Mouse (Mus musculus) G1E-ER4 (cell line): ENCODE measurements around the gene Cacfd1. TPM values are rescaled to one million over a fixed set of nuclear protein-coding genes. Genes with fewer than 3 reads are reported as not detected.

Experiments used
- GATA1 ChIP-seq: IDR thresholded peaks from one replicate; pipeline ENCODE4 v1.8.0; 2012; ENCODE audit warnings: low read length, inconsistent platforms
- polyA plus RNA-seq: library from polyadenylated mRNA; stranded (reverse); fragments of >175 nt; gene quantifications from 2 replicates; pipeline ENCODE4 v1.2.3, GENCODE M21; 2012

Cacfd1 gene
- polyA plus RNA-seq, 1 experiment: 11.8 TPM

DNA sequence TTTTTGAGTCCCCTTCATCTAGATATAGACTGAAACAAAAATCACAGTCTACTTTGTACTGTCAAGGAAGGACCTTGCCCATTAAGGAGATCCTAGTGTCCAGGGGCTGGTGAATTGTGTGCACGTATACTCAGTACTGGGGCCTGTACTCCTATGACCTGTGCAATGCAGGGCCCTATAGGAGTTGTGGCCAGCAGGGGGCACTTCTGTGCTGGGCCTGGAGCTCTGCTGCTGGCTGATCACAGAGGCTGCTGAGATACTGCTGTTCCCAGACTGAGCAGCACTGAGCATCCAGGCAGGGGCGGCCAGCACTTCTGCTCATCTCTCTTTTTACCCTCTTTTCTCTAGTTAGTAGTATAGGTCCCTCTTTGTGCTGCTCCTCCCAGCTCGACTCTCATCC is 33.7 kb downstream of the Cacfd1 start:
- TF ChIP-seq GATA1: no peak

DNA sequence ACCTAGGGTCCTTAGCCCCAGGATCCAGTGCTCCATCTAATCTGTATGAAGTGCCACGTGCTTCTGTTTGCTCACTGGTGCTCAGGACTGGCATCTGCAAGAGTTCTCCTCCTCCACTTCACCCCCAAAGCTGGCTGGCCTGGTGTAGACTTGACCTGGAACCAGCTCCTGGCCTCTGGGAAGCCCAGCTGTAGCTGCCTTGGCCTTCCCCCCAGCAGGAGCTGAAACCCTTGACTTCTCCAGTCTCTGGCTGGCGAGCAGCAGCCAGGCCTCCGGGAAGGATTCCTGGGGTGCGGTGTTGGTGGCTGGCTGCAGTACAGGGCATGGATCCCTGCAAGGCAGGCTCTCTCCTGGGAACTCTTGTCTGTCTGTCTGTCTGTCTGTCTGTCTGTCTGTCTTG is 34.4 kb downstream of the Cacfd1 start:
- no peak for TF ChIP-seq GATA1

DNA sequence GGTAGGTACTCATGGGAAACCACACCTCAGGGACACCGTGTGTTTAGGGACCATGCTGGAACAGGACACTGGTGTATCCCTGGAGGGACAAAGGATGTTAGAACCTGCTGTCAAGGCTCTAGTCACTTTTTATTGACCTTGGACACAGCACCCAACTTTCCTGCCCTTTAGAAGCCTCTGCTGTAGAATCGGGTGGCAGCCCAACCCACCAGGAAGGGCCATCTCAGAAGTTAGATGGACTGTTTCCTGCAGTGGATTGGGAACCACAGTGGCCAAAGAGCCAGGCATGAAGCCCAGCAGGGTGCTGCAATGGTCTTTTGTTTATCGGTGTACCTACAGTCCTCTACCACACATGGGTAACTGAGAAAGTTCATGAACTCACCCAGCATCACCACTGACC is 34.9 kb downstream of the Cacfd1 start:
- no peak for TF ChIP-seq GATA1

DNA sequence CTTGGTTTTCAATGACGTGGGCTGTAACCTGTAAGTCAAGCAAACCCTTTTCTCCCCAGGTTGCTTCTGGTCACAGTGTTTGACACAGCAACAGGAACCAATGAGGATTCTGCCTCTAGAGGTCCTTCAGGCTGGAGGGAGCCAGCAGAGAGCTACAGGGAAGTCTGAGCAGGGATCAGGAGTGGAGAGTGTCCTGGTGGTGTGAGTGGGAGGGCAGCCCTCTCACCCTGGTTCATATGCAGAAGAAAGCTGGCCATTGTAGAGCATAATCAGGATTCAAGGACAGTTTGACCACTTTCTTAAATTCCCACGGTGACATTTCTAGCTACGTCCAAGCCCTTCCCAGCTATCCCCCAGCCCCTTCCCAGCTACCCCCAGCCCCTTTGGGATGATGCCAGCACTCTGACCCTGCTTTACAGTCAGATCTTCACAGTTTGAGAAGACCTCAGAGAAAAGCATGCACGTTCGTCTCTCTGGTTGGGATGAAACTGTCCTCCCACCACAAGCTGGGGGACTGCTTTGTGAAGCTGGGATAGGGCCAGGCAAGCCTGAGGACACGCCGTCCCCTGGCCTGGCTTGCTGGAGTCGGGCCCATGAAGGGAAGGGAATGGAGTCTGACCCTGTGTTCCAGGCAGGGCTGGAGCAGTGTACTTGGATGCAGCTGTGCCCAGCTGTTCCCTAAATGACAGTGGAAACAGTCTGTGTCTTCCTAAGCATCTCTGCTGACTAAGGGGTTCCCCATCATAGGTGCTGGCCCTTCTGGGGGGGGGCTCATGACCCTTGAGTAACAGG is 36.4 kb downstream of the Cacfd1 start:
- no peak for TF ChIP-seq GATA1

DNA sequence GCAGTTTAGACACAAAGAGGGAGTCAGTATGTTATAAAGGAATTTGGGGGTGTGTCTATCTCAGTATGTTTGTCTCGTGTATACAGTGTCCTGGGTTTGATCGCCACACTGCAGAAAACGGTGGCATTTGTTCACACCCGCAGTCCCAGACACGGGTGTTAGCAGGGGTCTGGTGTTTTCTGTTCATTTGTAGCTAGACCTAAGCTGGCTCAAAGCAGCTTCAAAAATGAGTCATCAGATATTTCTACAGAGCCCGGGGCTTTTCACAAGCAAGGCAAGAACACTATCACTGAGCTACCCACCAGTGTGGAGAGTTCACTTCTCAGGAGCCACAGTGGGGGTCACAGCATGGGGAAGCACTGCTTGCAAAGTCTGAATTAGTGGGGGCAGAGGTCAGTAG is 39.7 kb downstream of the Cacfd1 start:
- no peak for TF ChIP-seq GATA1

DNA sequence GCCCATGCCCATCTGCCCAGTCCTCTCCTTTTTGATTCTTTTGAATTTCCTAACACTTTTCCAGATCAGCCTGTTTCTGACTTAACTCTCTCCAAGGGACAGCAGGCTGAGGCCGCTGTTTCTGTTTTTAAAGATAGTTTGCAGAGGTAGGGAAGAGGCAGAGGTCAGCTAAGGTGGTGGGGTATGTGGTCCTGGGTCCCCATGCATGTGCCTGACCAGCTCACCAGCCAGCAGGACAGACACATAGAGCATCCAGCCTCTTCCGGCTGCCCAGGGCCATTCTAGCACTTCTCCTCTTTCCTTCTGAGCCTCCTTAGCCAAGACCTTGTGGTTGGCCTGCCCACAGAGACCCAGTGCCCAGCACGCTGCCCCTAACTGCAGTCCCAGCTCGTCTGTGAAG is 48.5 kb downstream of the Cacfd1 start:
- TF ChIP-seq GATA1: no peak

DNA sequence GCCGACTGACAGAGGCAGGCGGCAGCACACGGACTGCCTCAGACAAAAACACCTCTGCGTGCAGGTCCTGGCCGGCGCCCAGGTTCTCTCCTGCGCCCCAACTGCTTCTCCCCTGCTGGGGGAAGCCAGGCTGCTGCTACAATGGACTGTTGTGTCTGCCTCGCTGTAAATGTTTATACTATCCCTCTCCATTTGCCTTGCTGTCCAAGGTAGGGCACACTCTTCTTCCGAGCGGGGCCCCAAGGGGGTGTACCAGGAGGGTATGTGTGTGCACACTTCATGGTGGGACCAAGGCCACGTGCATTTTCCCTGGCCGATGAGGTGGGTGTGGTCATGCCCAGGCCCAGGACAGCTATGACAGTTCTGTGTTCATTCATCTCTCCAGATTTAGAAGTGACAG is 49.0 kb downstream of the Cacfd1 start:
- TF ChIP-seq GATA1: no peak

DNA sequence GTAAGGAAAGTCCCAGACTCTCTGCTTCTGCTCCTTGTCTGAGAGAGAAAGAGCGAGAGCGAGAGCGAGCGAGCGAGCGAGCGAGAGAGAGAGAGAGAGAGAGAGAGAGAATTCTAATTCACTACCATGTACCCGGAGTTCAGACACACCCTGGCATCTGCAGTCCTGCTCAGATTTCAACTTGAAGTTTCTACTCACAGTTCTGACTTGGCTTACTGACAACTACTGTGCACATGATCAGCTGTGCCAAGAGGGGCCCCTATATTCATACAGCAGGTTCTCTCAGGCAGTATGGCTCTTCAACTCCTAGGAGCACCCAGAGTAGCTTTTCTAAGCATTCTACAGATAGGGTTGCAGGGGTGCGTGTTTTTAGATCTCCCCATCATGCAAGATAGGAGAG is 49.5 kb downstream of the Cacfd1 start:
- TF ChIP-seq GATA1: no peak

DNA sequence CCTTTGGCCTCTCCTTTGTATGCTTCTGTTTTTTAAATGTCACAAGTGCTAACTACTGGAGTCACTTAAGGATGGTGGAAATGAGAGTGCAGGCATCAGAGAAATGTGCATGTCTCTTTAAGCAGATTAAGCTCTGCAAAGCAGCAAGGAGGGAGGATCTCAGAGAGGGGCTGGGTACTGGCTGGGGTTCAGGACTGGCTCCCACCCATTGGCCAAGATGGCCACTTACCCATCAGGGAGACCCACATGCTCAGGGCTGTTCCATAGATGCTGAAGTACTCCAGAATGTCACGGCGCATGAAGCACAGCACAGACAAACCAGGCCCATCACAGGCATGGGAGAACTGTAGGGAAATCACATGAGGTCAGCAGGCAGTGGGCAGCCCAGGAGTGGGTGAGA is 57.4 kb downstream of the Cacfd1 start:
- no peak for TF ChIP-seq GATA1

DNA sequence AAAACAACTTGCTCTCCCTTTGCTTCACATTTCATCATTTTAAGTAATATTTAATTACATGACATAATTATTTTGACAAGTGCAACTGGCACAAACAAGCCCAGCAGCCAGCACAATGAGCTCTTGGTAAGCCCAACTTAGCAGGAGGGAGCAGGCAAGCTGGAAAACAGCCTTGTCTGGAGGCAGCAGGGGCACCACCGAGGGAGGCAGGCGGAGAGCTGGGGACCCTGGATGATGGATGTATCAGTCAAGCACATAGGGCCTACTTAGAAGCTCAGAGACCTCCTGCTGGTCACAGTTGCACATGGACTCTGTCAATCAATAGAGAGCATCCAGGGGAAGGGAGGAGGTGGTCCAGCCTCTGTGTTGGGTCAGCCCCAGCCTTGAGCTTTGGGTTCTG is 58.3 kb downstream of the Cacfd1 start:
- no peak for TF ChIP-seq GATA1

DNA sequence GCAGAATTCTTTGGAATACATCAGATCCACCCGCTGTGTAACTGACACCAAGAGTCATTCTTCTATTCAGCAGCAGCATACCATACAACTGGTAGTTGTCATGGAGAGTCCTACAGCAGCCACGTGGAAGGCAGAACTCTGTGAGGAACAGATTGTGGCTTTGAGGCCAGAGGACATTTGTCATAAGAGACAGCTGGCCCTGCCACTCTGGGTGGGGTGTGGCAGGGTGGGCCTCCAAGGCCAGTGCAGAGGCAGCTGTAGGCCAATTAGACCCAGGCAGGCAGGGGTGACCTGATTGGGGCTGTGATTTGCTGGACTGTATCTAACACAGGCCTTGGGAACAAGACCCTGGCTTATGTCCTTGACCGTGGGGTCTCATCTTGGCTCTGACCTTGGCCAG is 59.9 kb downstream of the Cacfd1 start:
- no peak for TF ChIP-seq GATA1

DNA sequence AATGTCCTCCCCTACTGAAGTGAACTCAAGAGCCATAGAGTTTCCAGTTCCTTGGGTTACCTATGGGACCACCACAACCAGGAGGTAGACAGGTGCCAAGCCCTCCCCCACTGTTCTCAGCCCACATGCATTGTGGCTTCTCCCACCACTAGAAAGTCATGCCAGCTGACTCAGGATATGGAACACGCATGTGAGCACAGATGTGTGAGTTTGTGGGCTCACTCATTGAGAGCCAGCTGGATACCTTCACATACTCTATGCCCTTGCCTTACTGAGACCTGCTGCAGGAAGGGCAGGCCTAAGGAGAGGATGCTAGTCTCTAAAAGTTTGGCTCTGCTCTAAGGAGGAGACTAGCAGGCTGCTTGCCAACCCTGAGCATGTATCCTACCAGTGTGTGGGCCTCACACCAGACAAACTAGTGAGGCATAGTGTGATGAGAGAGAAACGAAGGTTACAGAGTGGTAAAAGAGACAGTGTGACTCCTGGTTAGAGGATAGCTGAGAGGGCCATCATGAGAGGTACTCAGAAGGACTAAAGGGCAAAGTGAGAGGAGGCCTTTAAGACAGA is 60.6 kb downstream of the Cacfd1 start:
- TF ChIP-seq GATA1: no peak

Other genes starting within 250 kb of the Cacfd1 start
- gene Abo, start 144.9 kb upstream of the Cacfd1 start, polyA plus RNA-seq: not detected in 2 replicates
- gene Surf6, start 107.0 kb upstream of the Cacfd1 start, polyA plus RNA-seq: 45.0 and 48.3 TPM in 2 replicates
- gene Med22, start 99.2 kb upstream of the Cacfd1 start, polyA plus RNA-seq: 73.5 and 98.3 TPM in 2 replicates
- gene Rpl7a, start 99.2 kb upstream of the Cacfd1 start, polyA plus RNA-seq: 4,629 and 5,493 TPM in 2 replicates
- gene Surf2, start 93.6 kb upstream of the Cacfd1 start, polyA plus RNA-seq: 5.4 and 11.8 TPM in 2 replicates
- 39.8 and 43.6 TPM in 2 replicates for gene Surf1, start 93.4 kb upstream of the Cacfd1 start, polyA plus RNA-seq
- gene Surf4, start 76.0 kb upstream of the Cacfd1 start, polyA plus RNA-seq: 90.3 and 93.6 TPM in 2 replicates
- 0.03 and 0.04 TPM in 2 replicates for gene Stkld1, start 75.9 kb upstream of the Cacfd1 start, polyA plus RNA-seq
- 126 and 145 TPM in 2 replicates for gene Rexo4, start 45.5 kb upstream of the Cacfd1 start, polyA plus RNA-seq
- not detected in 2 replicates for gene Adamts13, start 36.5 kb upstream of the Cacfd1 start, polyA plus RNA-seq
- not detected in 2 replicates for gene Slc2a6, start 18.1 kb downstream of the Cacfd1 start, polyA plus RNA-seq
- not detected in 2 replicates for gene Mymk, start 62.3 kb downstream of the Cacfd1 start, polyA plus RNA-seq
- not detected in 2 replicates for gene Adamtsl2, start 69.5 kb downstream of the Cacfd1 start, polyA plus RNA-seq
- gene Fam163b, start 132.6 kb downstream of the Cacfd1 start, polyA plus RNA-seq: not detected in 2 replicates
- gene Dbh, start 155.3 kb downstream of the Cacfd1 start, polyA plus RNA-seq: not detected in 2 replicates
- gene Sardh, start 238.4 kb downstream of the Cacfd1 start, polyA plus RNA-seq: not detected in 2 replicates